Mouse (Mus musculus): Measurements from ENCODE around the gene Loxl1. TPM values are rescaled to one million over a fixed set of nuclear protein-coding genes. Genes with fewer than 3 reads are reported as not detected.

Loxl1 gene
- polyA plus RNA-seq, 1 experiment from 2014 or later, result 122 TPM

DNA sequence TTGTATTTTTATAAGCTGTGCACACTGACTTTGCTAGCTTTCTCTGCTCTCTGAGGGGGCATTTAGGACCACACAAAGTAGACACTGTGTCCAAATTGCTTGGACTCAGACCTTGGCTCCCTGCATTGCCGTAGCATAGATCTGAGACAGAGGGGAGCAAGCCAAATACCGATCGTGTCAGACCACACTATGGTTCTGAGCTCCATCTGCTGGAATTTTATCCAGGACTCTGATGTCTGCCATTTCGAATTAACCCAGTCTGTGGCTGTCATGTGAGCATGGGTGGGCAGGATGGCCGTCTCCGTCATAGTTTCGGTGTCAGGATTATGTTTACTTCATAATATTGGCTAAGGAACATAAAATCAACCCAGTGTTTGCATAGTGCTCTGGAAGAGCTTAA is 29.6 kb downstream of the Loxl1 start:
- peak; percentile 65 for DNase-seq (ENCODE audit: low spot score)
- Histone ChIP-seq H3K36me3 (ENCODE audit: insufficient read depth, low read length) (no peaks in the 10 kb centered on the region), H3K4me1 (ENCODE audit: insufficient read depth, low read depth, low read length) (no peaks in the 10 kb centered on the region), H3K4me3 (ENCODE audit: low read depth, low read length) (no peak overlapping the region), H3K4me2 (replicated peaks; ENCODE audit: low read depth, low read length) (no peak overlapping the region), H3K27ac (ENCODE audit: low read length) (no peak overlapping the region; the same call in 1 of the 2 replicates), H3K27me3 (replicated peaks; ENCODE audit: insufficient read depth, low read length) (no peaks in the 10 kb centered on the region), H3K9ac (replicated peaks; ENCODE audit: low read depth) (no peak overlapping the region), H3K9me3 (ENCODE audit: low read length) (no peaks in the 10 kb centered on the region)
- peak; percentile 67 for ATAC-seq
- 37% methylated on average over 7 of the region's 7 CpGs for WGBS
- TF ChIP-seq CTCF (IDR thresholded peaks at IDR 0.05) (no peak), EP300 (IDR thresholded peaks at IDR 0.05) (no peak)

DNA sequence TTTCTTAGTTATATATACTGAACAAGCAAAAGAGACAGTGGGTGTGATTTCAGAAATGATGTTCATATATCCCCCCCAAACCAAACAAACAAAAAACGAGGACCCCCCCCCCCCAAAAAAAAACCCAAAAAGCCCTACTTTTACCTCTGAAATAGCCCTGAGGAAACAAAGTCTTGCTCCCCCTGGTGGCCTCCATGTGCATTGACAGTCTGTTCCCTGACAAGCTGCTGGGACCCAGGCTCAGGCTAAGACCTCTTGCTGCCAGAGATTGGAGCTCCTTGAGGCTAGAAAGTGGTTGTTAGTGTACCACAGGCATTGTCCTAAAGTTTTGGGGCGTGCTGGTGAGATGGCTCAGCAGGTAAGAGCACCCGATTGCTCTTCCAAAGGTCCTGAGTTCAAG is 31.4 kb downstream of the Loxl1 start:
- no peak overlapping the region for H3K27ac ChIP-seq (ENCODE audit: low read length)
- H3K9ac ChIP-seq (replicated peaks; ENCODE audit: low read depth), result no peak overlapping the region

DNA sequence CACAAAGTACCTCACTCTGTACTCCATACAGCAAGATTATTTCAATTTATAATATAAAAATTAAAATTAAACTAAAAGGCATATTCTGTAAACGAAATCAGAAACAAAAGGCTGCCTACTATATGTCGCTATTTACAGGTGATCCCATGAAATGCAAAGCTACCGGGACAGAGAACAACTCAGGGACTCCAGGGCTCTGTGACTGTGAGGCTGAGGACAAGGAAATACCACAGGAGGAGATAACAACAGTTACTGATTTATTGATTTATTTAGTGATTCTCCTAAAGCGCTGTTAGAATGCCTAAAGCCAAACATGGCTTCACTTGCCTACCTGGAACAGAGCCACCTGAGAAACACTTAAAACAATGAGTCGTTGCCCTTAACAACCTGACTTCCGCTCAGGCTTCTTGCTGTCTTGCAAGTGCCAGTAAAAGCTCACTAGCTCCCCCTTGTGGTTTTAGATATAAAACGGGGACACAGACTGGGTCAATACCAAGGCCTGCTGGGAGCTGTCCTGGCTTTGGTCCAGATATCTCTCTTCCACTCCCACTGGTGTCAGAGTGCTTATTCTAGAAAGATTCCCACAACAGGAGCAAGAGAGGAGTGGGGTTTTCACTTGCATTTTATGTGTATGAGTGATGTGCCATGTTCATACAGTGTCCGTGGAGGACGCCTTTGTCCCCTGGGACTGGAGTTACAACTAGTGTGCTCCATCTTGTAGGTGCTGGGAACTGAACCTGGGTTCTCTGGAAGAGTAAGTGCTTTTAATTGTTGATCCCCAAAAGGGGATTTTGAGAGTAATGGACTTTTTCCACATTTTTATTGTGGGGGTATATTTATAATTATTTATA is 32.5 kb downstream of the Loxl1 start:
- Histone ChIP-seq H3K27ac (ENCODE audit: low read length) (no peak overlapping the region), H3K4me3 (ENCODE audit: low read depth, low read length) (no peak overlapping the region), H3K36me3 (ENCODE audit: insufficient read depth, low read length) (no peaks in the 10 kb centered on the region), H3K9ac (replicated peaks; ENCODE audit: low read depth) (no peak overlapping the region), H3K27me3 (replicated peaks; ENCODE audit: insufficient read depth, low read length) (no peaks in the 10 kb centered on the region), H3K4me2 (replicated peaks; ENCODE audit: low read depth, low read length) (no peak overlapping the region), H3K4me1 (ENCODE audit: insufficient read depth, low read depth, low read length) (peaks cover 4% of the 10 kb centered on the region), H3K9me3 (ENCODE audit: low read length) (no peaks in the 10 kb centered on the region)
- TF ChIP-seq EP300 (IDR thresholded peaks at IDR 0.05) (0 out of 2 replicates have a peak, but pooled peaks have one; percentile 33), CTCF (IDR thresholded peaks at IDR 0.05) (peak; percentile 89)
- ATAC-seq (peak; percentile 85), DNase-seq (ENCODE audit: low spot score) (peak; percentile 97)
- 30% methylated on average over 9 of the region's 9 CpGs for WGBS

More for the DNA sequence above, 31.4 kb downstream of the Loxl1 start:
- Histone ChIP-seq H3K9me3 (ENCODE audit: low read length) (no peaks in the 10 kb centered on the region), H3K4me3 (ENCODE audit: low read depth, low read length) (no peak overlapping the region), H3K4me1 (ENCODE audit: insufficient read depth, low read depth, low read length) (no peaks in the 10 kb centered on the region), H3K4me2 (replicated peaks; ENCODE audit: low read depth, low read length) (no peak overlapping the region), H3K27me3 (replicated peaks; ENCODE audit: insufficient read depth, low read length) (no peaks in the 10 kb centered on the region), H3K36me3 (ENCODE audit: insufficient read depth, low read length) (no peaks in the 10 kb centered on the region)
- ATAC-seq, result no peak
- DNase-seq (ENCODE audit: low spot score), result no peak
- 48% methylated on average over 3 of the region's 3 CpGs for WGBS
- TF ChIP-seq CTCF (IDR thresholded peaks at IDR 0.05), result peak; percentile 75
- no peak for TF ChIP-seq EP300 (IDR thresholded peaks at IDR 0.05)

DNA sequence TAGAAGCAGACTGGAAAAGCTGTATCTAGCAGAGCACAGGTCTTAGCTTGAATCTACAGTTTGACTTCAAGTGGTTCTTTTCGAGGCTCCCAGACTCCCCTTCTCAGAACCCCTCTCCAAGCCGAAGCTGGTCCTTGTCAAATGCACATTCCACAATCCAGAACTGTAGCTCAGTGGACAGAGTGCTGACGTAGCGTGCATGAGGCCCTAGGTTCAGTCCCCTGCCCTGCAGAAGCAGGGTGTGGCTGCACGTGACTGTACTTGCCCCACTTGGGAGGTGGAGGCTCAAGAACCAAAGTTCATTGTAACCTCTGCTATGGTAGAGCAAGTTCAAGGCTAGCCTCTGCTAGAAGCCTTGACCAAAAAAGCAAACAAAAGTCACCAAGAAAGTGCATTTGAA is 33.2 kb downstream of the Loxl1 start:
- 41% methylated on average over 5 of the region's 5 CpGs for WGBS
- Histone ChIP-seq H3K36me3 (ENCODE audit: insufficient read depth, low read length) (no peaks in the 10 kb centered on the region), H3K9ac (replicated peaks; ENCODE audit: low read depth) (no peak overlapping the region), H3K27me3 (replicated peaks; ENCODE audit: insufficient read depth, low read length) (no peaks in the 10 kb centered on the region), H3K9me3 (ENCODE audit: low read length) (no peaks in the 10 kb centered on the region), H3K4me1 (ENCODE audit: insufficient read depth, low read depth, low read length) (peaks cover 7% of the 10 kb centered on the region), H3K4me2 (replicated peaks; ENCODE audit: low read depth, low read length) (no peak overlapping the region), H3K4me3 (ENCODE audit: low read depth, low read length) (no peak overlapping the region), H3K27ac (ENCODE audit: low read length) (no peak overlapping the region)
- TF ChIP-seq EP300 (IDR thresholded peaks at IDR 0.05) (no peak), CTCF (IDR thresholded peaks at IDR 0.05) (no peak)
- no peak for ATAC-seq
- DNase-seq (ENCODE audit: low spot score), result no peak

DNA sequence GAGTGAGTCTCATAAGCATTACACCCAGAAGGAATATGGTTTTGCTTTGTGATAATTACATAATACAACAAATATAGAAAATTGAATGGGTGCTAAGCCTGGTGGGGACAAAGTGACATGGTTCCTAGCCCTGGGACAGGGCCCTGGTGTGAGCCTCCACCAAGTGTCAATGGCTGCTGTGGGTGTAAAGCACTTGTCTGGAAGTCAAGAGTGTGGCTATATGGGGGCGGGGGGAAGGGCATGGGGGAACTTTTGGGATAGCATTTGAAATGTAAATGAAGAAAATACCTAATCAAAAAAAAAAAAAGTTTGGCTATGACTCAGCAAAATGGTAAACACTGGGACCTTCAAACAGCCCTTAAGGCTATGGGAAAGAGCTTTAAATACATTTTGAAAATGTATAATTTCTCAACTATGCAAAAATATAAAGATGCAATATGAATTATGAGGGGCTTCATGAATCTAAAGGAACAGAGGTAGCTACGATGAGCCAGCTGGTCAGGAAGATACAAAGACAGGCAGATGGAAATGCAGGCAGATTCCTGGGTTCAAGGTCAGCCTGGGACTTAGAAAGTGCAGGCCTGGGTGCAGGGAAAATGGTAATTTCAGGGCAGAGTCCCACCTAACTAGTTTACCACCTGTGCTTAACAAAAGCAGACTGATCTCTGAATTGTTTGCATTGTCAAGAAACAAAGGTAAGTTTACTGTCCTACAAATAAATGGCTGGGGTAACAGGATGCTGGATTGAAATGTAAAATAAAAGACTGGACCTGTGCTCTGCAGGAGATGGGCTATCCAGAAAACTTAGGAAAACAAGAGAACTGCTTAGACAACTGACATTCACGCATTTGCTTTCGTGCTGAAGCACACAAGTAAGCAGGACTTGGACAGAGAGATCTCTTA is 33.9 kb downstream of the Loxl1 start:
- ATAC-seq (no peak), DNase-seq (ENCODE audit: low spot score) (no peak)
- no peaks in the 10 kb centered on the region for H3K9me3 ChIP-seq (ENCODE audit: low read length)
- H3K36me3 ChIP-seq (ENCODE audit: insufficient read depth, low read length), result no peaks in the 10 kb centered on the region
- H3K27me3 ChIP-seq (replicated peaks; ENCODE audit: insufficient read depth, low read length), result no peaks in the 10 kb centered on the region
- TF ChIP-seq EP300 (IDR thresholded peaks at IDR 0.05) (no peak), CTCF (IDR thresholded peaks at IDR 0.05) (no peak)
- H3K27ac ChIP-seq (ENCODE audit: low read length), result no peak overlapping the region
- H3K4me2 ChIP-seq (replicated peaks; ENCODE audit: low read depth, low read length), result no peak overlapping the region
- WGBS, result 65% methylated on average over 4 of the region's 4 CpGs
- H3K4me3 ChIP-seq (ENCODE audit: low read depth, low read length), result no peak overlapping the region
- H3K9ac ChIP-seq (replicated peaks; ENCODE audit: low read depth), result no peak overlapping the region
- H3K4me1 ChIP-seq (ENCODE audit: insufficient read depth, low read depth, low read length), result peaks cover 14% of the 10 kb centered on the region

DNA sequence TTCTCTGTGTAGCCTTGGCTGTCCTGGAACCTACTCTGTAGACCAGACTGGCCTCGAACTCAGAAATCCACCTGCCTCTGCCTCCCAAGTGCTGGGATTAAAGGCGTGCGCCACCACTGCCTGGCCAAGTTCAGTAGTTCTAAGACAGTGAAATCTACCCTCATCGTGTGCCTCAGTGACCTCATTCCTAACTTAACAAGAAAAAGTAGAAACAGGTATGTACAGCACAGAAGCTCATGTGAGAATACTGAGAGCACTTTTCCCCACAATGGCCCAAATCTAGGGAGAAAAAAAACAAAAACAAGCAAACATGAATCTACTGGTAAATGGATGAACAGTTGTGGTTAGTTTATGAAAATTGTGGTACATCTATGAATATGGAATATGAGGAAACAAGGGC is 34.7 kb downstream of the Loxl1 start:
- Histone ChIP-seq H3K4me3 (ENCODE audit: low read depth, low read length) (no peak overlapping the region), H3K27ac (ENCODE audit: low read length) (no peak overlapping the region), H3K9me3 (ENCODE audit: low read length) (no peaks in the 10 kb centered on the region), H3K4me2 (replicated peaks; ENCODE audit: low read depth, low read length) (no peak overlapping the region), H3K36me3 (ENCODE audit: insufficient read depth, low read length) (no peaks in the 10 kb centered on the region), H3K4me1 (ENCODE audit: insufficient read depth, low read depth, low read length) (peaks cover 15% of the 10 kb centered on the region), H3K27me3 (replicated peaks; ENCODE audit: insufficient read depth, low read length) (no peaks in the 10 kb centered on the region), H3K9ac (replicated peaks; ENCODE audit: low read depth) (no peak overlapping the region)
- no peak for TF ChIP-seq EP300 (IDR thresholded peaks at IDR 0.05)
- TF ChIP-seq CTCF (IDR thresholded peaks at IDR 0.05), result no peak
- WGBS, result 94% methylated on average over 4 of the region's 4 CpGs
- ATAC-seq (no peak), DNase-seq (ENCODE audit: low spot score) (no peak)
